ENCODE assay signal across 8 mouse cellular contexts in the genomic region with DNA sequence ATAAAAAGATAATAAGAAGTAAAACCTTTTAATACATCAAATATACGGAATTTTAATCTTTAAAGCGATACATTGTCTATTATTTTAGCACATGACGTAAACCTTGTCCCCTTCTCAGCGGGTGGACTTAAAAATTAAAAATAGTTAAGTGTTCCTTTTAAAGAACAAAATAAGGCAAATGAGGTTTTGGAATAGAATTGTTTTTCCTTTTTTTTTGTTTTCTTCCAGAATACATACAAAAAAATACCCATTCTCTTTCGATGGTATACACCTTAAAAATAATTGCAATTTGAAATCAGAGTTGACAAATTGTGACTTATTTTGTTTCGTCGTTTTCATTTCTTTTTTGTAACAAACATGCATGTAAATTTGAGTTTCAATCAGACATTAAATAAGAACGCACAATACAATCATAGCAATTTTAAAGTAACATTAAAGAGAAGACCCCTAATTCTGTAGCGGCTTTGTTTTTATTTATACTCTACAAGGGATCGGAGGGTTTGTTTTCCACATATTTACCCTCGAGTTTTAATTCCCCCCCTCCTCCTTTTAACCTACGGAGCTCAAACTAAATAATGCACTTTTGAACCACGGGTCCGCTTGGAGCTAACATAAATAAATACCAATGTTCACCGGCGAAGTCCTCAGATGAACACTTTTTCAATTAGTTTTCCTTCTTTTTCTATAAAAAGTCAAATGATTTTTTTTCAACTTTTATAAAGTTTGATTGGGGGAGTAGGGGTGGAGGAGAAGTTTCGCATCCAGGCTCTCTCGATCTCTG. TPM values are rescaled to one million over a fixed set of nuclear protein-coding genes. Genes with fewer than 3 reads are reported as not detected.
A peak's percentile ranks its signal among the peaks of the same experiment; 100 is the strongest.
DNase-seq lines count a peak whose midpoint lies in the region; ATAC-seq lines count a peak whose summit lies in the region.

No protein-coding gene starts in this region.

- peak overlapping the region; percentile 99 for H3K4me3 ChIP-seq in kidney, embryonic 14.5 days (ENCODE audit: low read length)
- peak overlapping the region; percentile 84 for H3K4me3 ChIP-seq in embryonic facial prominence, embryonic 14.5 days (ENCODE audit: low read depth, low read length)
- H3K4me3 ChIP-seq in intestine, embryonic 15.5 days (replicated peaks) = peak overlapping the region; percentile 91
- peak overlapping the region; percentile 96 for H3K4me3 ChIP-seq in neural tube, embryonic 12.5 days

- H3K27me3 ChIP-seq in kidney, embryonic 14.5 days (ENCODE audit: control insufficient read depth, insufficient read depth, low read length) = no peaks in the 10 kb centered on the region
- H3K27me3 ChIP-seq in embryonic facial prominence, embryonic 14.5 days (replicated peaks; ENCODE audit: control insufficient read depth, insufficient read depth, low read length) = peaks cover 3% of the 10 kb centered on the region; the same call in 1 of the 2 replicates
- H3K27me3 ChIP-seq in intestine, embryonic 15.5 days (replicated peaks) = no peaks in the 10 kb centered on the region
- no peaks in the 10 kb centered on the region for H3K27me3 ChIP-seq in neural tube, embryonic 12.5 days (replicated peaks)

- no peaks in the 10 kb centered on the region for H3K9me3 ChIP-seq in kidney, embryonic 14.5 days (ENCODE audit: control insufficient read depth, low read length)
- H3K9me3 ChIP-seq in embryonic facial prominence, embryonic 14.5 days (ENCODE audit: control insufficient read depth, low read length) = no peaks in the 10 kb centered on the region
- H3K9me3 ChIP-seq in intestine, embryonic 15.5 days = no peaks in the 10 kb centered on the region
- no peaks in the 10 kb centered on the region for H3K9me3 ChIP-seq in neural tube, embryonic 12.5 days

- DNase-seq in kidney, adult 9 months = no peak
- no peak for DNase-seq in embryonic facial prominence, embryonic 14.5 days (ENCODE audit: low spot score)
- DNase-seq in adrenal gland, postnatal 14 days = no peak
- DNase-seq in cerebellum, adult 8-10 months = no peak
- DNase-seq in left cerebral cortex, adult 9 months (ENCODE audit: low spot score in 2 of 2) = no peak

- ATAC-seq in kidney, embryonic 14.5 days (ENCODE audit: low FRiP score, low TSS enrichment) = no peak
- no peak for ATAC-seq in embryonic facial prominence, embryonic 14.5 days (ENCODE audit: low read depth)
- no peak for ATAC-seq in intestine, embryonic 15.5 days
- ATAC-seq in neural tube, embryonic 12.5 days (ENCODE audit: low FRiP score, low read depth) = no peak

- peak overlapping the region; percentile 98 for H3K27ac ChIP-seq in kidney, embryonic 14.5 days (ENCODE audit: low read depth, low read length)
- peak overlapping the region; percentile 98 for H3K27ac ChIP-seq in embryonic facial prominence, embryonic 14.5 days (replicated peaks; ENCODE audit: low read depth, low read length)
- H3K27ac ChIP-seq in intestine, embryonic 15.5 days = peak overlapping the region; percentile 100
- H3K27ac ChIP-seq in neural tube, embryonic 12.5 days = peak overlapping the region; percentile 75

- H3K4me2 ChIP-seq in kidney, embryonic 14.5 days (replicated peaks; ENCODE audit: low read depth, low read length) = peak overlapping the region; percentile 75
- H3K4me2 ChIP-seq in embryonic facial prominence, embryonic 14.5 days (ENCODE audit: low read depth, low read length) = peak overlapping the region; percentile 81
- H3K4me2 ChIP-seq in intestine, embryonic 15.5 days (replicated peaks) = peak overlapping the region; percentile 87
- peak overlapping the region; percentile 94 for H3K4me2 ChIP-seq in neural tube, embryonic 12.5 days (replicated peaks)

- peaks cover 8% of the 10 kb centered on the region; the same call in 1 of the 2 replicates for H3K4me1 ChIP-seq in kidney, embryonic 14.5 days (ENCODE audit: control insufficient read depth, insufficient read depth, low read length)
- peaks cover 13% of the 10 kb centered on the region; the same call in 1 of the 2 replicates for H3K4me1 ChIP-seq in embryonic facial prominence, embryonic 14.5 days (ENCODE audit: control insufficient read depth, insufficient read depth, low read length)
- peaks cover 12% of the 10 kb centered on the region for H3K4me1 ChIP-seq in intestine, embryonic 15.5 days (replicated peaks)
- H3K4me1 ChIP-seq in neural tube, embryonic 12.5 days = peaks cover 17% of the 10 kb centered on the region

- 3% methylated on average over 18 of the region's 18 CpGs for WGBS in kidney, embryonic 14.5 days
- 10% methylated on average over 18 of the region's 18 CpGs for WGBS in embryonic facial prominence, embryonic 14.5 days
- WGBS in intestine, embryonic 15.5 days = 12% methylated on average over 18 of the region's 18 CpGs
- WGBS in neural tube, embryonic 12.5 days = 2% methylated on average over 18 of the region's 18 CpGs

- peak overlapping the region; percentile 99 for H3K9ac ChIP-seq in kidney, embryonic 14.5 days (ENCODE audit: low read depth, low read length)
- peak overlapping the region; percentile 96 for H3K9ac ChIP-seq in embryonic facial prominence, embryonic 14.5 days (ENCODE audit: low read depth, low read length)
- peak overlapping the region; percentile 95 for H3K9ac ChIP-seq in intestine, embryonic 15.5 days
- H3K9ac ChIP-seq in neural tube, embryonic 12.5 days = peak overlapping the region; percentile 99

- peaks cover 28% of the 10 kb centered on the region for H3K36me3 ChIP-seq in kidney, embryonic 14.5 days (ENCODE audit: control insufficient read depth, insufficient read depth, low read length)
- peaks cover 35% of the 10 kb centered on the region for H3K36me3 ChIP-seq in embryonic facial prominence, embryonic 14.5 days (ENCODE audit: control insufficient read depth, insufficient read depth, low read length)
- peaks cover 5% of the 10 kb centered on the region; the same call in 1 of the 2 replicates for H3K36me3 ChIP-seq in intestine, embryonic 15.5 days
- H3K36me3 ChIP-seq in neural tube, embryonic 12.5 days = peaks cover 15% of the 10 kb centered on the region

RNA-seq across cellular contexts. Expression of a gene that starts 5.3 kb away (rescaled TPM):
- 26.7 and 44.3 TPM in 2 replicates for polyA plus RNA-seq in kidney, embryonic 14.5 days (2014; fragmentation: Nextera tagmentation; extraction: Ambion mirVana)
- polyA plus RNA-seq in embryonic facial prominence, embryonic 14.5 days (2014; fragmentation: Nextera tagmentation; extraction: Ambion mirVana) = 10.6 and 13.6 TPM in 2 replicates
- polyA plus RNA-seq in intestine, embryonic 15.5 days (2015; fragmentation: Nextera tagmentation; extraction: Ambion mirVana) = 14.2 and 16.5 TPM in 2 replicates
- polyA plus RNA-seq in neural tube, embryonic 12.5 days (2016; fragmentation: Nextera tagmentation; extraction: Ambion mirVana) = 44.1 and 44.4 TPM in 2 replicates
- total RNA-seq in adrenal gland, postnatal 14 days (2021) = 22.3 and 24.3 TPM in 2 replicates

RNA-seq across cellular contexts. Expression of a gene that starts 35.4 kb away (rescaled TPM):
- polyA plus RNA-seq in kidney, embryonic 14.5 days (2014; fragmentation: Nextera tagmentation; extraction: Ambion mirVana) = 0.29 and 0.53 TPM in 2 replicates
- 0.24 and 0.97 TPM in 2 replicates for polyA plus RNA-seq in embryonic facial prominence, embryonic 14.5 days (2014; fragmentation: Nextera tagmentation; extraction: Ambion mirVana)
- polyA plus RNA-seq in intestine, embryonic 15.5 days (2015; fragmentation: Nextera tagmentation; extraction: Ambion mirVana) = 0.71 and 0.87 TPM in 2 replicates
- 0.33 and 0.40 TPM in 2 replicates for polyA plus RNA-seq in neural tube, embryonic 12.5 days (2016; fragmentation: Nextera tagmentation; extraction: Ambion mirVana)
- 3.8 and 4.2 TPM in 2 replicates for total RNA-seq in adrenal gland, postnatal 14 days (2021)
